Mouse (Mus musculus) retina, adult 2 months (tissue): ENCODE measurements around the gene Tgfbr1.
"Not testable (repeated sequence)": the region's sequence is repeated elsewhere in the genome, so short reads cannot be mapped to it uniquely, and the experiment has no call there.

Source experiments
- DNase-seq: peaks from one replicate; pipeline ENCODE4 v3.0.0-alpha.2; 2012; ENCODE audit warnings: low read depth, low spot score

The Tgfbr1 gene

DNA sequence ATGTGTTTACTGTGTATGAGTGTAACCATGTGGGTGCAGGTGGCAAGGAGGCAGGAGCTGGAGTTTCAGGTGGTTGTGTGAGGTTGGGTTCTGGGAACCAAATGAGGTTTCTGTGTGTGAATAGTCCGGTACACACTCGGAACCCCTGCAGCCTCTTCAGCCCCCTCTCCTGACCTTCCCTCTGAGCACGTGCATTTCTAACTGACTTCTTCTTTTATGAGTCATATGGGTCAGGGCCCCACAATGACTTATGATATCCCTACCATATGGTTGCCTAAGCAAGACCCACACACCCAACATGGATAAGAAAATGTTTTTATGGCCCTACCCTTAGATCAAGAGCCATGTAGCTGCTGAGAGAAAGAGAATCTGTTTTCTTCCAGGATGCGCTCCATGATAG is 6.0 kb upstream of the Tgfbr1 start:
- no peak for DNase-seq

DNA sequence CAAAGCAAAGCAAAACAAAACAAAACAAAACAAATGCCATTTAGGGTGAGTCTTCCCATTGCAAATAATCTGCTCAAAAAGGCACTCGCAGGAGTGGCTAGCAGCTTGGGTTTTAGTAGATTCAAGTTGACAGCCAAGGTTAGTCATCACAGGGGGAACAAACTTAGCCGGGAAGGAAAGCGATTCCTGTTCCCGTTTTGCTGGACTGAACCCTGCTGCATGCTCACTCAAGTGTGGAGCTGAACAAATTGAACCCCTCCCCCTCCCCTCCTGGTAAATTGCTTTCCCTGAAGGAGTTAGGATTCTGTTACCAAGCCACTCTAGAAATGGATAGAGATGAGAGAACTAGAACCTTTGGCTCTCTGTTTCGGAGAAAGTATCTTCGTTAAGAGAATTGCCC is 3.3 kb upstream of the Tgfbr1 start:
- no peak for DNase-seq

DNA sequence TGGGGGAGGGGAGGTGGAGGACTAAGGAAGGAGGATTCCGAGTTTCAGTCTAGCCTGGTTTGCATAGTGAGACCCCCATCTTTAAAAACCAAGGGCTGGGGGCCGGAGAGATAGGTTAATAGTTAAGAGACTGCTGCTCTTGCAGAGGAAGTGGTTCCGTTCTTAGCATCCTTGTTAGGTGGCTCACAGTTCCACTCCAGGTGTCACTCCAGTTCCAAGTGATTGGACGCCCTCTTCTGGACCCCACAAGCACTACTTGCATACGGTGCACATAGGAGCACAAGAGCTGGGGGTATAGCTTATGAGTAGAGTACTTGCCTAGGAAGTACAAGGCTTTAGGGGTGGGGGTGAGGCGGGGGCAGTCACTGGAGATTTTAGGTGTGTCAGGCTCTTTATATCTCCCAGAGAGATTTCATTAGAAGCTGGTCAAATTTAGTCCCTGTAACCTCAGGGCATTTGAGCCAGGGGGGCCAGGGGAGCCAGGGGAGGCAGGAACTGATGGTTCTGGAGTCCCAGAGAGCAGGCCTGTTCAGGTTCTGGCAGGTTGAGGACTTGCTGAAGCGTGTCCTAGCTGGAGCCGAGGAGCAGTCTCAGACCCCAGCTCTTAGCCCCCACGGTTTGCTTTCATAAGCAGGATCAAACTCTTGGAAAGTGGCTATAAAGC is 1.5 kb upstream of the Tgfbr1 start:
- no peak for DNase-seq

DNA sequence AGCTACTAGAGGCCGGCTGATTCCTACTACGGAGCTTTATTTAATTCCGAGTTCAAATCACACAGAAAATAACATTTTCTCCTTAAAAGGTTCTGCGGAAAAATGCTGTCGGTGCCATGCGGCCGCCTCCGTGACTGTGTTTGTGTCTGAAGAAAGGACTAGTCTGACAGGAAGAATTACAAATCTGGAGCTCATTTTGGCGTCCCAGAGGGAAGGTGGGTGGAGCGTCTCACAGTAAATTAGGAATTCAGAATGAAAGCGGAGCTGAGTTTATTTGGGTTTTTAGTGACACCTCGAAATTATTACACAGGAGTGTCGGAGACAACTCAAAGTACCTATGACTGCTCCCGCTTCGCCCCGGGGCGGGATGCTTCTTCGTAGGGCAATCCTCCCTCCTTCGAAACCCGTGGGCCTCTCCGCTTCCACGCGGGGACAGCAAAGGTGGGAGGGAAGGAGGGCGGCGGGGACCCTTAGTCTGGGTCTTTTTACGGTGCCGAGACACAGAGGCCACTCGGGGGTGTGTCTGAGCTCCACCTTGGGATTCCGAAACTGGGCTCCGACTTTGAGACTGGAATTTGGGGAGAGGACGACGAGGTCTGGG is 861 bp upstream of the Tgfbr1 start:
- no peak for DNase-seq

DNA sequence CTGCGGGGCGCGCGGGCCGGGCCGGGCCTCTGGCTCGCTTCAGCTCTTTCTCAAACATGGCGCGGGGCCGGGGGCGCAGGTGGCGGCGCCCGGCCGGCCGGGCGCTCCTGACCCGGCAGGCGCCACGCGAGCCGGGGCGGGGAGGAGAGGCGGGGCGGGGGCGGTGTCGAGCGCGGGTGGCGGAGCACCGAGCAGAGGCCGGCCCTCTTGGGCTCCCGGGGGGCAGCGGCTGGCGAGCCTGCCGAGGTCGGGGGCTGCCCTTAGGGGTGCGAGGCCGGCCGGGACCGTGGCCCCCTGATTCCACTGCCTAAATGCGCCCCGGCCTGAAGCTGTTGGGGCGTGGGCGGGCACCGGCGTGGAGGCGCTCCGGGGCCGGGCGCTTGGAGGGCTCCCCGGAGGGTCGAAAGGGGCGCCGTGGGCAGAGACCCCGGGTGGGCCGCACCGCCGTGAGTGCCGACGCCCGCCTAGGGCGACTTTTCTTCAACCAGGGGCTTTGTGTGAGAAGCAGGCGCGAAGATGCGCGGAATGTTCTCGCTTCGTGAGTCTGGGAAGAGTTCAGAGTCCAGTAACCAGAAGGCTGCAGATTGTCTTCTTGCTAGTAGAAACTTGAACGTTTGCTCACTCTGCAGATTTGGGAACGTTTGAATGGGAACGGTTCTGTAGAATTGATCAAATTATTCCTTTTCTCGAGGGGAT is 542 bp downstream of the Tgfbr1 start:
- DNase-seq, result peak; percentile 33

DNA sequence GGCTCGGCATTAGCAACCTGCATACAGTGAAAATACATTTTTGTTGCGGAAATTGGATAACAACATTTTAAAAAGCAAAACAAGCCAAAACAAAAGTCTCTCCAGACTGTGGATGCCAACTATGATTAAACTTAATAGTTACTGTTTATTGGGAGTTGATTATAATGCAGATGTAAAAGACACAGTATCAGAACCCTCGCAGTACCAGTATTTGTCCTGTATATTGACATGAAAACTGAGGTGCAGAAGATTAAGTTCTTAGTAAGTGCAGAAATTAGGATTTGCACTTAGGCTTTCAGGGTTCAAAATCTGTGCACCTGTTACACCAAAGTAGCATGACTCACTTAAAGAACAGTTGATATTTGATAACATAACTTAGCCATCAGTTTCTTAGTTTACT is 1.3 kb downstream of the Tgfbr1 start:
- no peak for DNase-seq

DNA sequence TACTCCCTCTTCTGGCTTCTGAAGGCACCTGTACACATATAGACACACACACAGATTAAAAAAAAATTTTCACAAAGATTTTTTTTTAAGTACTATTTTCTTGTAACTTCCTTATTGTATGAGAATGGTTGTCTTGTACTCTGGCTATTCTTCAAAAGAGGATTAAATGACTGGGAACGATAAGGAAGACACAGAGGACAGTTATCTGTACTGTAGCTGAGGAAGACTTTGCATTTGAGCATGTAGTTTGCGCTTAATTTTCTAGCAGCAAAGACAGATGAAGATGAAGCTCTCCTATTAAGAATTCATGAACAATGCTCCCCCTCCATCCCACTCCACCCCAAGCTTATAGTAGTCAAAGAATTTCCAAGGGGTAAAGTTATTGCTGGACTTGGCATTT is 9.6 kb downstream of the Tgfbr1 start:
- DNase-seq, result no peak

DNA sequence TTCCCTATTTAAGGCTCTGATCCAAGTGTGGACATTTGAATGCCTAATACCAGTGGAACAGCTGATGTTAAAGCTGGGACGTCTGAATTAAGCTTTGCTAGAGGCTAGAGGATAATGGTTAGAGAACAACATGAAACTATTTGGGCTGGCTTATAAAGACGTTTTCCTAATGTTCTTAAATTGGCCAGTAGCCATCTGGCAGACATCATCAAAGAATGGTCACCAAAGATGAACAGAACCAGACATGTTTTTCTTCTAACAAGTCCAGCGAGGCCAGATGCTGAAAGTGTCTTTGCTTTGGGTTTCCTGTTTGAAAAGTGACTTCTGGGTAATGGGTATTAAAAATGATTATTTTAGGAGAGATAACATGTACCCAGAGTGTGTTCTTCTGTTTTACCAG is 10.1 kb downstream of the Tgfbr1 start:
- DNase-seq, result no peak

DNA sequence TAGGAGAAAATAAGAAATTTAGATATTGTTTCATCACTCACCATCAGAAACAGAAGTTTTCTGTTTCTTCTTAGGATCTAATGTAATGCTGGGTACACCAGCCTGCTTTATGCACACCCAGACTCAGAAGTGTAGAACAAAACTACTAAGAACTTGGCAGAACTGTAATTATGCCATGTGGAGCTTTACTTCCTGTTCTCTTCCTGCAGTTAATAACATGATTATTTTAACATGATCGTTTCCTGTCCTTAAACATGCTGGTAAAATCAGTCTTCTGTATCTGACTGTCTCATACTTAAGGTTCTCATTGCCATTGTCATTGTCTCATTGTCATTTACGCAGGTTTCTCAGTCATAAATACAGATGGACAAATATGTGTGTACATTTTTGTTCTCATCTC is 15.7 kb downstream of the Tgfbr1 start:
- DNase-seq, result no peak

DNA sequence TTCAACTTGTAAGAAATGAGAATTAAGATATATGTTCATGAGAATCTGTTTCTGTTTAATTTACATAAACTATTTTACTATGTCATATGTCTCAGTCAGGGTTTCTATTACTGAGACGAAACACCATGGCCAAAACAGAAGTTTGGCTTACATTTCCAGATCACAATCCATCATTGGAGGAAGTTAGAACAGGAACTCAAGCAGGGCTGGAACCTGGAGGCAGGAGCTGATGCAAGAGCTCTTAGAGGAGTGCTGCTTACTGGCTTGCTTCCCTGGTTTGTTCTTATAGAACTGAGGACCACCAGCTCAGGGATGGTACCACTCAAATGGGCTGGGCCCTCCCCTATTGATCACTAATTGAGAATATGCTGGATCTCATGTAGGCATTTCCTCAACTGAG is 25.7 kb downstream of the Tgfbr1 start:
- no peak for DNase-seq

DNA sequence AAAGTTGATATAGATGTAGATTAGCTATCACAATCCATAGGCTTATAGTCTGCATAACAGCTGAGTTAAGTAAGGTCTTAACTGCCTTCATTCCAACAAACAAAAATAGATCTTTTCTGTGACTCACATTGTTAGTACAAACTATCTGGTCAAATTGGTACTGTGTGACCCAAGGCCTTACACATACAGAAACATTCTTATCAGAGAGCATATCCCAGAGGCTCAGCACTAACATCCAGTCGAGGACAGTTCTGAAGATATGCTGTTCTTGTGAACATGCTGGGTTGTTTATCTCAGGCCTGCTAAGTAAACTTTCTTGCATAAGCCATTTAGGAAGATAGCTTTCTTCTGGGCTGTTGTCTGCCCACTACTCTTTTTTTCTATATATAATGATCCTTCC is 29.4 kb downstream of the Tgfbr1 start:
- DNase-seq, result no peak

DNA sequence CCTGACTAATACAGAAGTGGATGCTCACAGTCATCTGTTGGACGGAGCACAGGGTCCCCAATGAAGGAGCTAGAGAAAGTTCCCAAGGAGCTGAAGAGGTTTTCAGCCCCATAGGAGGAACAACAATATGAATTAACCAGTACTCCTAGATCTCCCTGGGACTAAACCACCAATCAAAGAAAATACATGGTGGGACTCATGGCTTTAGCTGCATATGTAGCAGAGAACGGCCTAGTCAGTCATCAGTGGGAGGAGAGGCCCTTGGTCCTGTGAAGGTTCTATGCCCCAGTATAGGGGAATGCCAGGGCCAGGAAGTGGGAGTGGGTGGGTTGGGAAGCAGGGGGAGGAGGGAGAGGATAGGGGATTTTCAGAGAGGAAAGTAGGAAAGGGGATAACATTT is 38.9 kb downstream of the Tgfbr1 start:
- not testable (repeated sequence) for DNase-seq

DNA sequence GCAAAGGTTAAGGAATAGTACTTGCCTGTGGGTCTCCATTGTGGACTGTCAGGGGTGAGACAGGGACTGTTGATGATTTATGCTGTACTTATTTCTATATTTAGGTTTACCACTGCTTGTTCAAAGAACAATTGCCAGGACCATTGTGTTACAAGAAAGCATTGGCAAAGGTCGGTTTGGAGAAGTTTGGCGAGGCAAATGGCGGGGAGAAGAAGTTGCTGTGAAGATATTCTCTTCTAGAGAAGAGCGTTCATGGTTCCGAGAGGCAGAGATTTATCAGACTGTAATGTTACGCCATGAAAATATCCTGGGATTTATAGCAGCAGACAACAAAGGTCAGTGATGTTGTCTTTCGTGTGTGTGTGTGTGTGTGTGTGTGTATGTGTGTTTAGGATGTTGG is 43.2 kb downstream of the Tgfbr1 start:
- DNase-seq, result no peak

DNA sequence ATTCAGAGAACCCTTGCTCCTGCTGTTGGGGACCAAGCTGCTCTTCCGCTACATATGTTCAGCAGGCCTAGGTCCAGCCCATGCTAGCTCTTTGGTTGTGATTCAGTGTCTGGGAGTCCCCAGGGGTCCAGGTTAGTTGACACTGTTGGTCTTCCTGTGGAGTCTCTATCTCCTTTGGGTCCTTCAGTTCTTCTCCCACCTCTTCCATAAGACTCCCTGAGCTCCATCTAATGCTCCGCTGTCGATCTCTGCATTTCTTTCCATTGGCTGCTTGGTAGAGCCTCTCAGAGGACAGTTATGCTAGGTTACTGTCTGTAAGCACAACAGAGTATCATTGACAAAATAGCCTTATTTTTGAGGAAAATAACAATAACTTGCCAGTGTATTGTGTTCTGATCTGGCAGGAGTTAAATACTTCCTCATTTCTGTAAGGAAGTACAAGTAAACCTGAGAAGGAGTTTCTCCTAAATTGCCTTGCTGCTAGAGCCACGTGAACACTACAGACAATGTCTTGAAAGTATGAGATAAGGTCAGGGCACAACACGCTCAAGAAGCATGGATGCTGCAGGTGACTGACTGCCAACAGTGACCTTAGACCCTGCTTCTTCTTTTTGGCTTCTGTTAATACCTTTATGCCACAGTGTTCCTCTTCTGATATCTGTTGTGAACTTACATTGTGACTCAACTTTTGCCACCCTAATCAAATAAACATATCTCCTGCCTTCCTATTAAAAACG is 45.1 kb downstream of the Tgfbr1 start:
- DNase-seq, result no peak

DNA sequence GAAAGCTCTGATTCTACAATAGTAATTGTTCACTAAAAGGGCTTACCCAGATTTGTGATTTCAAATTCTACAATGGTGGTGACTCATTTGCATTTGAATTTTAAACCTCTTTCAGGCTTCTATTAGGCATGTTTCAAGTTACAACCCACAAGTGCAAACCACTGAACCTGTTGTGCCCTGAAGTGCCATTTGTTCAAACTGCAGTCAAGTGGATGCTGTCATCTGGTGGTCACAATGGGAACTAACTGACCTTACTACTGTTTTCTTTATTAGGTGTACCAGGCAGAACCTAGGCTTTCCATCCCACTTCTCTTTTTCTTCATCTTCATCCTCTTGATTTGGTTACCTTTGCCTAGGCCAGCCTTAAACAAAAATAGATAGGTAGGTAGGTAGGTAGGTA is 46.8 kb downstream of the Tgfbr1 start:
- no peak for DNase-seq

DNA sequence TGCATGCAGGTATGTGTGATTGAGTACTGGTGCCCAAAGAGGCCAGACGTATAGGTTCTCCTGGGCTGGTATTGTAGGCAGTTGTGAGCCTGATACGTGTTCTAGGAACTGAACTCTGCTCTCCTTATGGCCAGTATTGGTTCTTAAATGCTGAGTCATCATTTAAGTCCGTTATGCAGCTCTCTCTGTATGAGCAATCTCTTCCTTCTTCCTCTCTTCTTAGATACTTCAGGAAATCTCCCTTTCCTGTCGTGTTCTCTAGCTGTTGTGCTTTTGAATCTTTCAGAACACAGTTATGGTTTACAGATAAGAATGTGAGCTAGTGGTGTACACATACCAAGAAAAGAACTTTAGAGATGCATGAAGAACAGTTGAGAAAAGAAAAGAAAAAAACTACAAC is 47.3 kb downstream of the Tgfbr1 start:
- DNase-seq, result no peak

DNA sequence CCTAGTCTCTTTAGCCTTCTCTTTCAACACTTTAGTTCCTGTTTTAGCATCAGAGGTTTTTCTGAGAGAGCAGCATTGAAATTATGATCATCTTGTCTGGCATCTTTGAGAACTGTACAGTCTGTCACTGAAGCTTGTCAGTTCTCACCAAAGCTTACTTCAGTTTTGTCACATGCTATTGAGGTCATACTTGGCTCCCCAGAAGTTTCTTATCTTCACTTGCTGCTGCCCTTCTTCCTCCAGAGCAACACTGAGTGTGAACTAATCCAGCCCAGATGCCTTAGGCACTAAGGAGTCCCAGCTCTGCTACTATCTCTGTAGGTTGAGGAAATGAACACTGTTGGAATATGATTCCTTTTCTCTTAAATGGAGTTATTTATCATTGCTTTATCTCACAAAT is 49.2 kb downstream of the Tgfbr1 start:
- DNase-seq, result no peak

DNA sequence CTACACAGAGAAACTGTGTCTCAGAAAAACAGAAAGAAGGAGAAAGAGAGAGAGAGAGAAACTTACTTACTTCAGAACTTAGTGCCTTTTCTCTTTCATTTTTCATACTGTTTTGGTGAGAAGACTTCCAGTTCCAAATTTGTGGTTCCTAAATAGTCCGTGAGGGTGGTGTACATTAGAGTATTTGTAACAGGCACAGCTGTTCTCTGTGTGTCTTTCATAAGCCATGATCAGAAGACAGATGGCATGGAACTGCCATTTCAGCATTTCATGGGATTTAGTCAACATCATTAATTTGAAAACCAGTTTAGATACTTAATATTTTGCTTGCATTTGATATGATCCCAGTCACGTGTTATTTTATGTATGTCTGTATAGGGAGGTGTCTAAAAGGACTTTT is 51.5 kb downstream of the Tgfbr1 start:
- no peak for DNase-seq

DNA sequence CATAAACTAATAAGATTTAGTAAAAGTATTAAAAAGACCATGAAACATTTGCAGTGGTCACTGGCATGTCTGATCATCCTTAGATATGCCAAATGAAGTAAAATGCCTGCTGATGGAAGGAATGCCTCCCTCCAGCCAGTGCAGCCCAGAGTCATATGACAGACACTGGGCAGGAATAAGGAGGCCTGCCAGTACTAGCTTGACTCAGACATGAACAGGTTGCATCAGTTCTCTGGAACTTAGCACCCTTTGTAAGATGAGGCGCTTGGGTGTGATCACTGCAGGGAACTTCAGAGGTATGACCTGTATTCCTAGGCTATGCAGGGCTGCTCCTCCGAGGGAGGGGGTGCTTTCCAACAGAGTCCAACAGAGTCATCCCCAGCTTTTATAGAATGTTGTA is 54.1 kb downstream of the Tgfbr1 start:
- DNase-seq, result no peak

DNA sequence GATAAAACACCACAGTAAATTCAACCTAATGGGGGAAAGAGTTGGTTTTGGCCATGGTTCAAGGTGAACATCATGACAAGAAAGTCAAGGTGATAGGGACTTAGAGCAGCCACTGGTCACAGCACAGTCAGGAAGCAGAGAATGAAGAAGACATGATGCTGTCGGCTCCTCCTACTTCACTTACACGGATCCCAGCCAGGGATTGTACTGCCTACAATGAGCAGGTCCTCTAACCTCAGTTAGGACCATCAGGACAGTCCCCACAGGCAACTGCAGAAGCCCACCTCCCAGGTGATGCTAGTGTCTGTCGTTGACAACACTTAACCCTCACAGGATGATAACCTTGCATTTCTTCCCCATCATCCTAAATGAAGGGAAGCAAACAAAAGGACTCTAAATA is 64.8 kb downstream of the Tgfbr1 start:
- DNase-seq, result no peak

DNA sequence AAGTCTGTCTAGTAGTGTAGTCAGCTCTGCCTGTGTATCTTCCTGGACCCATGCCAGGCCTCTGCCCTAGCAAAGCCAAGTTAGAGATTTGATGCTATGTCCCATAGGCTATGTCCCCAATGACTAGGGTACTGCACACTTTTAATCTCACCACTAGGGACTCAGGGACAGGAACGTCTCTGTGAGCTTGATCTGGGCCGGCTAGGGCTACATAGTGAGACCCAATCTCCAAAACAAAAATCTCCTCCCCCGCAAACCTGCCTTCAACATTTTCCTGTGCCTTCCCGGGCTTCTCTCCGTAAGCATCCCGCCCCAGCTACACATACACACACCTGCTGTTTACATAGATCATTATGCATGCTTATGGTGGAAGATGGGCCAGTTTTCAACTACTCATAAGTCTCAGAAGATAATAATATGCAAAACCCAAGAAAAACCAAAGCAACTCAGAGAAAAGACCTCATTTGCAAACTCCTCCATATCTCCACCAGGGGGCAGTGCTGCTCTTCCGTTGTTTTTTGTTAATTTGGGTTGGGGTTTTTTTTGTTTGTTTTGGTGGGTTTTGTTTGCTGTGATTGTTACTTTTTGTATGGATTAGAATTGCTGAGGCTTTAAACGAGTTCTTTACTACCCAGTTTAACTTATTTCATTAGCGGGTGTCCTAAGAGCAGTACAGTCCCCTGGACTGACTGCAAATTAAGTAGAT is 66.4 kb downstream of the Tgfbr1 start:
- DNase-seq, result no peak

DNA sequence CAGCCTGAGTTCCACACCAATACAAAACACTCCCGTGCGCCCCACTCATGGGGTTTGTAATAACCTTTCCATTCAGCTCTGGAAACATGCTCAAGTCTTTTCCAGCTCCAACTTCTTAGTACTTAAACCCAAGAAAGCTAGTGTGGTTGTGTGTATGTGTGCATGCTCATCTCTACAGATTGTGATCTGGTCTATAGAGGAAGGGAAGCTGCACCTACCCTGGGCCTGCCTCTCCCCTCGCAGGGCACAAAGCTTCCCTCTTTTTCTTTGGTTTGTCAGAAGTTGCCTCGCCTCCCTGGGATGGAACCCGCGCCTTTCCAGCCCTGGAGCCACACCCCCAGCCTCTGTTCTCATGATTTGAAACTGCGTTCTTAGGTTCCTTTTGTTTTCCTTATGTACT is 67.2 kb downstream of the Tgfbr1 start:
- DNase-seq, result no peak
